Mouse (Mus musculus) small intestine, adult 2 months (tissue): ENCODE results near the gene Kif16b. TPM values are rescaled to one million over a fixed set of nuclear protein-coding genes. Genes with fewer than 3 reads are reported as not detected.

Source experiments
- H3K27ac ChIP-seq: fragments of 200-500 bp; 2 replicates; pipeline ENCODE4 v1.5.1; 2012; ENCODE audit warnings: low read depth, low read length, control low read depth, inconsistent platforms; ENCODE audit not compliant: insufficient read depth
- H3K27me3 ChIP-seq: fragments of 200-500 bp; 2 replicates; pipeline ENCODE4 v1.6.1; 2012; ENCODE audit warnings: mild to moderate bottlenecking, moderate library complexity, low read length, inconsistent platforms; ENCODE audit not compliant: control insufficient read depth, insufficient read depth
- H3K36me3 ChIP-seq: fragments of 200-500 bp; 2 replicates; pipeline ENCODE4 v1.6.1; 2012; ENCODE audit warnings: mild to moderate bottlenecking, low read length, control low read depth, inconsistent platforms; ENCODE audit not compliant: control insufficient read depth, insufficient read depth
- H3K4me1 ChIP-seq: fragments of 200-500 bp; 2 replicates; pipeline ENCODE4 v1.6.1; 2012; ENCODE audit warnings: low read length, inconsistent platforms, mixed read lengths; ENCODE audit not compliant: control insufficient read depth, insufficient read depth, insufficient read length
- H3K4me3 ChIP-seq: fragments of 200-500 bp; 2 replicates; pipeline ENCODE4 v1.5.1; 2012; ENCODE audit warnings: low read depth, mild to moderate bottlenecking, control low read depth, inconsistent platforms, low read length, moderate library complexity
- CTCF ChIP-seq: fragments of 200-500 bp; IDR thresholded peaks from 2 replicates; pipeline ENCODE4 v1.5.1; 2012; ENCODE audit warnings: low read depth, mild to moderate bottlenecking, control low read depth, inconsistent platforms, low read length, moderate library complexity, mixed read lengths; ENCODE audit not compliant: insufficient replicate concordance, insufficient read length; ENCODE audit errors: extremely low read depth
- POLR2A ChIP-seq: fragments of 200-500 bp; IDR thresholded peaks from 2 replicates; pipeline ENCODE4 v1.6.1; 2012; ENCODE audit warnings: low read depth, mild to moderate bottlenecking, control low read depth, inconsistent platforms, low read length, moderate library complexity
- WGBS: fragments of 180-500 bp; shearing (Covaris S2); methylation state at CpG from one replicate; pipeline ENCODE4 v1.1.7; 2018; 5-methylcytosine and 5-hydroxymethylcytosine counted together
- polyA plus RNA-seq: library from polyadenylated mRNA; depleted of rRNA; stranded (reverse); fragments of >200 nt; gene quantifications from 2 replicates; pipeline ENCODE4 v1.2.3, GENCODE M21; 2012

Gene Kif16b
- polyA plus RNA-seq, 1 experiment: 12.5 TPM

DNA sequence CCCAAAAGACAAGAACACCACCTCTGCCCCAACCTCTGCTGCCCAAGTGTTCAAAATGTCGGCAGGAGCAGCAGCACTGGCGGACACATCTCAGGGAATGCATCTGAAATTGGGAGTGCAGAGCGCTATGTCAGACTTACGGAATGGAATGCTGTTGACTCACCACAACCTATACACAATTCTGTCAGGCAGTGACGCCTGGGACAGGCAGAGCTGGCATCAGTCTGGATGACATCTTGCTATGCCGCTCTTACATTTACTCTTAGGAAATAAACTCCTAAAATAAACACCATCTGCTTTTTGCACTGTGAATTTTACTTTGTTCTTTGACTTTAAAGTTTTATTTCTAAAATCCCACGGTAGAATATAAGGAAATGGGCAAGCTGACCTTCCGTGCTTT lies 31.3 kb downstream of the Kif16b start:
- Histone ChIP-seq H3K4me1 (peaks cover 3% of the 10 kb centered on the region; the same call in 1 of the 2 replicates), H3K4me3 (no peak overlapping the region), H3K27ac (no peak overlapping the region), H3K27me3 (no peaks in the 10 kb centered on the region), H3K36me3 (no peaks in the 10 kb centered on the region)
- 92% methylated on average over 8 of the region's 8 CpGs for WGBS
- TF ChIP-seq CTCF (no peak), POLR2A (no peak)

DNA sequence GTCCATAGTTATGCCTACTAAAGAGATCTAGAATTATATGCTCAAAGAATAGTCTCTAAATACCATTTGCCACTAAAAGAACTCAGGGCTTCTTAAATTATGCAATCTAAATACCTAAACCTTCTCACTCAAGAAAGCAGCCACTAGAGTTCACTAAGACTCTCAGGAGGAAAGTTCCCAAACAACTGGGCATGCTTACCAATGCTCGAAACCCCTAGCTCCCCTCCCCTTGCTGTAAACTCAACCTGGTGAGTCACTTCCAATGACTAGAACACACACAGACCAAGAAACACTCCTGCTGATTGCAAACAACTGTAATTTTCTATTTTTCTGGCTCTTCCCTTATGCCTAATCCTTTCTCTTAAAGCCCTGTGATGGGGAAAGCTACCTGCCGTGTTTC lies 33.9 kb downstream of the Kif16b start:
- Histone ChIP-seq H3K4me3 (no peak overlapping the region), H3K27me3 (no peaks in the 10 kb centered on the region), H3K27ac (no peak overlapping the region), H3K4me1 (no peaks in the 10 kb centered on the region), H3K36me3 (peaks cover 3% of the 10 kb centered on the region)
- TF ChIP-seq CTCF: no peak
- no peak for TF ChIP-seq POLR2A
- 96% methylated on average over 2 of the region's 2 CpGs for WGBS

GRCm38 (mm10) chr2:142860994-142861393 lies 40.3 kb downstream of the Kif16b start:
- H3K4me3 ChIP-seq: no peak overlapping the region
- no peaks in the 10 kb centered on the region for H3K4me1 ChIP-seq
- peaks cover 10% of the 10 kb centered on the region for H3K36me3 ChIP-seq
- TF ChIP-seq CTCF (no peak), POLR2A (no peak)
- 84% methylated on average over 6 of the region's 6 CpGs for WGBS
- H3K27me3 ChIP-seq: no peaks in the 10 kb centered on the region
- H3K27ac ChIP-seq: no peak overlapping the region

DNA sequence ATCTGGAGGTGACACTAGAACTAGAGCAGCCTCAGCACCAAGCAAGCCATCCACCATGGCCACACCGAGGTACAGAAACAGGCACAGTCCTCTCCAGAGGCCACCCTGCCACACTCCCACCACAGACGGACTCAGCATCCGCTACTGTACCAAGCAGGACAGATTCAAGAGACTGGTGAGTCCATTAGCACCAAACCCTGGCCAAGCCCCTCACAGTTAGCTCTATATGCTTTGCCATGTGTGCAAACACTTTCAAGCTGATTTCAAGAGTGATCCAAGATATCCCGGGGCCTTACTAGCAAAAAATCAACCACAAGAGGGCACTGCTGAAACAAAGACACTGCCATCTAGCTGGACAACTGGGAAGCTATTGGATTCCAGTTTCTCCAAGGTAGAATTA lies 41.9 kb downstream of the Kif16b start:
- Histone ChIP-seq H3K27ac (no peak overlapping the region), H3K36me3 (peaks cover 8% of the 10 kb centered on the region), H3K27me3 (no peaks in the 10 kb centered on the region), H3K4me1 (no peaks in the 10 kb centered on the region), H3K4me3 (no peak overlapping the region)
- WGBS: 69% methylated on average over 4 of the region's 4 CpGs
- TF ChIP-seq POLR2A (no peak), CTCF (peak; percentile 35; the same call in 1 of the 2 replicates)

DNA sequence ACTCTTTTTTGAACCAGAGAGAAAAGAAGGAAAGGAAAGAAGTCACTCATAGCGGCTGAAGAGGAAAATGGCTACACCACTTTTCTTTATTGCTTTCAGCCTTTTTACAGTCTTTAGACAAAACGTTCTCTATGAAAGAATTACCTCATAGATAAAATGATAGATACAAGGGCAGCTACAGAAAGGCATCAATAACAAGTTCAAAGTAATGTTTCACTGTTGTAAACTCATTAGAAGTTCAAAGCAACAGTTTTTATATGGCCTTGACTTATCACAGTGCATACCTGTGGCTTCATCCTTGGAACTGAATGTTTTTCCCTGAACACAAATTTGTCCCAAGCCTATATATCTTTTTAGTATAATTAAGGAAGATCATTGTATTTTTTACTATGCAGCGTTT lies 62.6 kb downstream of the Kif16b start:
- peaks cover 15% of the 10 kb centered on the region for H3K36me3 ChIP-seq
- no peak for TF ChIP-seq POLR2A
- no peak for TF ChIP-seq CTCF
- no peak overlapping the region for H3K27ac ChIP-seq
- H3K4me1 ChIP-seq: no peaks in the 10 kb centered on the region
- H3K27me3 ChIP-seq: no peaks in the 10 kb centered on the region
- no peak overlapping the region for H3K4me3 ChIP-seq
- WGBS: 31% methylated on average over 3 of the region's 3 CpGs

- H3K4me3 ChIP-seq: no peak overlapping the region
- no peaks in the 10 kb centered on the region for H3K27me3 ChIP-seq
- H3K27ac ChIP-seq: no peak overlapping the region
- TF ChIP-seq CTCF: no peak
- TF ChIP-seq POLR2A: no peak
- H3K4me1 ChIP-seq: no peaks in the 10 kb centered on the region
- H3K36me3 ChIP-seq: peaks cover 16% of the 10 kb centered on the region
- 38% methylated on average over 1 of the region's 1 CpGs for WGBS
Measured at GRCm38 (mm10) chr2:142838118-142838517, 63.2 kb downstream of the Kif16b start.

- Histone ChIP-seq H3K4me3 (no peak overlapping the region), H3K4me1 (no peaks in the 10 kb centered on the region), H3K27me3 (no peaks in the 10 kb centered on the region), H3K27ac (no peak overlapping the region), H3K36me3 (peaks cover 18% of the 10 kb centered on the region)
- 95% methylated on average over 3 of the region's 3 CpGs for WGBS
- TF ChIP-seq POLR2A (no peak), CTCF (no peak)
Measured at GRCm38 (mm10) chr2:142834751-142835150, 66.6 kb downstream of the Kif16b start.
